Mouse (Mus musculus): ENCODE measurements around the gene Col1a2.

Gene Col1a2

GRCm38 (mm10) chr6:4504603-4505131, at the start of gene Col1a2:
Gene Col1a2, plus strand, starts transcription at chr6:4504814.
- no peak for DNase-seq

GRCm38 (mm10) chr6:4455518-4455917, 49.1 kb upstream of the Col1a2 start:
- no peak for DNase-seq

GRCm38 (mm10) chr6:4455961-4456617, 48.5 kb upstream of the Col1a2 start:
- no peak for DNase-seq

GRCm38 (mm10) chr6:4456691-4457447, 47.7 kb upstream of the Col1a2 start:
- DNase-seq = peak; percentile 3

- peak; percentile 76 for DNase-seq
These were observed 47.0 kb upstream of the Col1a2 start for GRCm38 (mm10) chr6:4457555-4457996.

- no peak for DNase-seq
These were observed 39.3 kb upstream of the Col1a2 start for GRCm38 (mm10) chr6:4465320-4465719.

- no peak for DNase-seq
These were observed 21.1 kb upstream of the Col1a2 start for GRCm38 (mm10) chr6:4483577-4483936.

GRCm38 (mm10) chr6:4483937-4484601, 20.5 kb upstream of the Col1a2 start:
- DNase-seq = peak; percentile 8

GRCm38 (mm10) chr6:4488349-4488748, 16.3 kb upstream of the Col1a2 start:
- peak; percentile 75 for DNase-seq

- no peak for DNase-seq
These were observed 15.6 kb upstream of the Col1a2 start for GRCm38 (mm10) chr6:4488966-4489365.

GRCm38 (mm10) chr6:4489366-4490245, 15.0 kb upstream of the Col1a2 start:
- peak; percentile 84 for DNase-seq

- DNase-seq = no peak
These were observed 10.9 kb upstream of the Col1a2 start for GRCm38 (mm10) chr6:4493666-4494065.

GRCm38 (mm10) chr6:4496428-4496827, 8.2 kb upstream of the Col1a2 start:
- no peak for DNase-seq

- peak; percentile 15 for DNase-seq
These were observed 1.5 kb upstream of the Col1a2 start for GRCm38 (mm10) chr6:4503106-4503505.

- peak; percentile 59 for DNase-seq
These were observed 764 bp downstream of the Col1a2 start for GRCm38 (mm10) chr6:4505158-4505997.

- DNase-seq = peak; percentile 56
These were observed 1.5 kb downstream of the Col1a2 start for GRCm38 (mm10) chr6:4506106-4506505.

GRCm38 (mm10) chr6:4506791-4507190, 2.2 kb downstream of the Col1a2 start:
- no peak for DNase-seq

- no peak for DNase-seq
These were observed 2.7 kb downstream of the Col1a2 start for GRCm38 (mm10) chr6:4507323-4507722.

- no peak for DNase-seq
These were observed 3.7 kb downstream of the Col1a2 start for GRCm38 (mm10) chr6:4508279-4508678.

- DNase-seq = no peak
These were observed 4.8 kb downstream of the Col1a2 start for GRCm38 (mm10) chr6:4509395-4509794.

- no peak for DNase-seq
These were observed 10.1 kb downstream of the Col1a2 start for GRCm38 (mm10) chr6:4514671-4515070.

GRCm38 (mm10) chr6:4521031-4521430, 16.4 kb downstream of the Col1a2 start:
- no peak for DNase-seq
